Mouse (Mus musculus): ENCODE data around the gene Nop53.

DNA sequence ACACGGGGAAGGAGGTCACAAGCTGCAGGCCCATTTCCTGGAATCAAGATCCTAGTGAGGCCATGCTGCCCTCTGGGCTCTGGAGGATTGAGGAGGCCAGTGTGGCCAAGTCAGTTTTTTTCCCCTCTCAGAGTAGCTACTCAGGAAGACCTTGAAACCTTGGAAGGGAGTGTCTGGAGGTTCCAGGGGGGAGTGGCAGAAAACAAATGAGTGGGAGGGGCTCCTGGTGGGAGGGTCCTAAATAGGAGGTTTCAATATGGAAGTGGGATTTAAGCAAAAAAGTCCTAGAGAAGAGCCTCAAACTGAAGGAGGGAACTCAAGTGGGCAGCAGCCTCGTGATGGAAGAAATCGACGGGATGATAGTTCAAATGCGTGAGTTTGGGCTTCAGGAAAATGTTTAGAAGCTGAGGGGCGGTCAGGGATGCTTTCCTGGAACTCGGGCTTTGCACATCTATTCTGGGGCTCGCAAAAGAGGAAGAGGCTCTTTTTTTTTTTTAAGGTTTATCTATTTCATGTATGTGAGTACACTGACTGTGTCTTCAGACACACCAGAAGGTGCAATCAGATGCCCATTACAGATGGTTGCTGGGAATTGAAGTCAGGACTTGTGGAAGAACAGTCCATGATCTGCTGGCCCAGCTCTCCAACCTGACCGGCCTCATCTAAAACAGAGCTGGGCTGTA lies 44.4 kb downstream of the Nop53 start:
- TF ChIP-seq POLR2A (IDR thresholded peaks at IDR 0.05; ENCODE audit: insufficient read depth, low read length) (no peak), CTCF (IDR thresholded peaks at IDR 0.05; ENCODE audit: low read depth, low read length) (no peak)
